Mouse (Mus musculus) lung, postnatal 0 days (tissue): ENCODE results near the gene Spry1. TPM values are rescaled to one million over a fixed set of nuclear protein-coding genes. Genes with fewer than 3 reads are reported as not detected.
A peak's percentile ranks its signal among the peaks of the same experiment; 100 is the strongest.

Experiments
- ATAC-seq: fragments of 200-750 bp; cut with Nextera tagmentation; 2 replicates; pipeline ENCODE4 v1.8.0; 2017; ENCODE audit warnings: moderate library complexity
- DNase-seq: peaks from one replicate; pipeline ENCODE4 v3.0.0-alpha.2; 2016; ENCODE audit warnings: low spot score
- H3K27ac ChIP-seq: fragments of 300-500 bp; sonication (generic); 2 replicates; pipeline ENCODE4 v1.5.1; 2014; ENCODE audit warnings: antibody characterized with exemption, mild to moderate bottlenecking, low read length, mixed read lengths
- H3K27me3 ChIP-seq: fragments of 300-500 bp; sonication (generic); replicated peaks from 2 replicates; pipeline ENCODE4 v1.6.1; 2014; ENCODE audit warnings: low read length, mixed read lengths; ENCODE audit not compliant: insufficient read depth
- H3K36me3 ChIP-seq: fragments of 300-500 bp; sonication (generic); 2 replicates; pipeline ENCODE4 v1.6.1; 2014; ENCODE audit warnings: low read length, mixed read lengths; ENCODE audit not compliant: insufficient read depth
- H3K4me1 ChIP-seq: fragments of 300-500 bp; sonication (generic); 2 replicates; pipeline ENCODE4 v1.6.1; 2014; ENCODE audit warnings: antibody characterized with exemption, low read depth, low read length, mixed read lengths; ENCODE audit not compliant: insufficient read depth
- H3K4me2 ChIP-seq: fragments of 300-500 bp; sonication (generic); replicated peaks from 2 replicates; pipeline ENCODE4 v1.6.1; 2014; ENCODE audit warnings: low read depth, mild to moderate bottlenecking, low read length, moderate library complexity, mixed read lengths
- H3K4me3 ChIP-seq: fragments of 300-500 bp; sonication (generic); 2 replicates; pipeline ENCODE4 v1.5.1; 2014; ENCODE audit warnings: low read depth, low read length
- H3K9ac ChIP-seq: fragments of 300-500 bp; sonication (generic); replicated peaks from 2 replicates; pipeline ENCODE4 v1.6.1; 2014; ENCODE audit warnings: low read depth, mild to moderate bottlenecking
- H3K9me3 ChIP-seq: fragments of 300-500 bp; sonication (generic); 2 replicates; pipeline ENCODE4 v1.6.1; 2016; ENCODE audit warnings: low read length, mixed read lengths
- CTCF ChIP-seq: IDR thresholded peaks from 2 replicates; pipeline ENCODE4 v1.5.1; 2016; ENCODE audit warnings: antibody characterized with exemption, mild to moderate bottlenecking
- EP300 ChIP-seq: IDR thresholded peaks from 2 replicates; pipeline ENCODE4 v1.6.1; 2016; ENCODE audit warnings: antibody characterized with exemption, mild to moderate bottlenecking, control low read depth
- WGBS: fragments of 180-500 bp; shearing (Covaris S2); extraction: QIAGEN DNeasy Blood & Tissue Kit; methylation state at CpG from one replicate; pipeline ENCODE4 v1.1.7; 2014; 5-methylcytosine and 5-hydroxymethylcytosine counted together
- polyA plus RNA-seq: library from polyadenylated mRNA; unstranded; fragments of >200 nt; fragmentation: Nextera tagmentation; extraction: Ambion mirVana; gene quantifications from 2 replicates; pipeline ENCODE4 v1.2.1, GENCODE M21; 2015

The Spry1 gene
- polyA plus RNA-seq, 1 experiment from 2014 or later, result 23.3 TPM

DNA sequence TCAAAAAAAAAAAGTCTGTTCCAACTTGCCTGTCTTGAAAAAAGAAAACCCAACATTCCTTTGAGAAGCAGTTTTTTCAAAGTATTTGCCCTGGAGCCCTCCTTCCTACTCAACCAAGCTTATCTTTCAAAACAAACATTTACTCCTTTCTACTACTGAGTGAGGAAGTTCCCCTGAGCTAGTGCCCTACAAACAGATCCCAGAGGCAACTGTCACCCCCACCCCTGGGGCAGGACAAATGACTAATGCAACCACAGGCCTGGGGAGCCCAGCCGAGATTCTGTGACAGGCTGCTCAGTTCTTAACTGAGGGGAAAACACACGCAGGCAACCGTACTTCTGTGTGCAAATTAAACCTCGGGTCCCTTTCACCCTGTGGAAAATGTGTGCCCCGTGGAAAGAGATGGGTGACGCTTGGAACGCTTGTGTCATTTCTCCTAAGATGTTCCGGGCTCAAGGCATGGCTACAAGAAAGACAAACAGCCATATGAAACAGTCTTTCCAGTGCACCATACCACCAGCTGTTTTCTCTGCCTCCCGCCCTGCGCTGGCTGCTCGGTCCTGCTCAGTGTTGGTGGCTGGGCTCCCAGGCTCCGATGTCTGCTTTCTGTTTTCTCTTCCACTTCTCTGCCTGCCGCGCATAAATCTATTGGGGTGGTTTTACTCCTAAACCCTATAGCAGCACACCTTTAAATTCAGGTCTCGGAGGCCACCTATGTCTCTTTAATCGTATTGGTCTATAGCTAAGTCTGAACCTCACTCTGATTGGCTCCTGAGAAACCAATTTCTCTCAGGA is 14.4 kb downstream of the Spry1 start:
- TF ChIP-seq CTCF, result no peak
- peak; percentile 84 for TF ChIP-seq EP300
- peak overlapping the region; percentile 88 for H3K27ac ChIP-seq
- peaks cover 10% of the 10 kb centered on the region for H3K4me1 ChIP-seq
- H3K4me2 ChIP-seq, result peak overlapping the region; percentile 54
- 5% methylated on average over 16 of the region's 16 CpGs for WGBS
- DNase-seq (peak; percentile 90), ATAC-seq (peak; percentile 76)
- H3K4me3 ChIP-seq, result peak overlapping the region; percentile 29
- no peaks in the 10 kb centered on the region for H3K9me3 ChIP-seq
- no peaks in the 10 kb centered on the region for H3K36me3 ChIP-seq
- peak overlapping the region; percentile 42 for H3K9ac ChIP-seq
- no peaks in the 10 kb centered on the region for H3K27me3 ChIP-seq

DNA sequence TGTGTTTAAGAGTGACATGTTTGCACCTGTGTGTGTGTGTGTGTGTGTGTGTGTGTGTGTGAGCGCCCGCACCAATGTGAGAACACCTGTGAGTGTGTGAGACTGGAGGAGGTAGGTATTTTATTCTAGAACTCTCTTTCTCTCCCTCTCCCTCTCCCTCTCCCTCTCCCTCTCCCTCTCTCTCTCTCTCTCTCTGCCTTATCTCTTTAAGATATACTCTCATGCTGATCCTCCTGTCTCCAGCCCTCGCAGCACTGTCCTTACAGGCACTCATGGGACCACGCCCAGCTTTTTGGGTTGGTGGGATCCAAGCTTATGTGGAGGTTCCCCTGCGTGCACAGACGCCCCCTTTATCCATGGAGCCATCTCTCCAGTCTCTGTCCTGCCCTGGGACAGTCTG is 15.0 kb downstream of the Spry1 start:
- Histone ChIP-seq H3K9ac (peak overlapping the region; percentile 42), H3K4me3 (peak overlapping the region; percentile 29), H3K36me3 (no peaks in the 10 kb centered on the region), H3K9me3 (no peaks in the 10 kb centered on the region), H3K4me1 (peaks cover 10% of the 10 kb centered on the region), H3K27me3 (no peaks in the 10 kb centered on the region), H3K4me2 (peak overlapping the region; percentile 54), H3K27ac (peak overlapping the region; percentile 88)
- 42% methylated on average over 6 of the region's 6 CpGs for WGBS
- no peak for ATAC-seq
- no peak for TF ChIP-seq CTCF
- no peak for TF ChIP-seq EP300
- DNase-seq, result no peak

DNA sequence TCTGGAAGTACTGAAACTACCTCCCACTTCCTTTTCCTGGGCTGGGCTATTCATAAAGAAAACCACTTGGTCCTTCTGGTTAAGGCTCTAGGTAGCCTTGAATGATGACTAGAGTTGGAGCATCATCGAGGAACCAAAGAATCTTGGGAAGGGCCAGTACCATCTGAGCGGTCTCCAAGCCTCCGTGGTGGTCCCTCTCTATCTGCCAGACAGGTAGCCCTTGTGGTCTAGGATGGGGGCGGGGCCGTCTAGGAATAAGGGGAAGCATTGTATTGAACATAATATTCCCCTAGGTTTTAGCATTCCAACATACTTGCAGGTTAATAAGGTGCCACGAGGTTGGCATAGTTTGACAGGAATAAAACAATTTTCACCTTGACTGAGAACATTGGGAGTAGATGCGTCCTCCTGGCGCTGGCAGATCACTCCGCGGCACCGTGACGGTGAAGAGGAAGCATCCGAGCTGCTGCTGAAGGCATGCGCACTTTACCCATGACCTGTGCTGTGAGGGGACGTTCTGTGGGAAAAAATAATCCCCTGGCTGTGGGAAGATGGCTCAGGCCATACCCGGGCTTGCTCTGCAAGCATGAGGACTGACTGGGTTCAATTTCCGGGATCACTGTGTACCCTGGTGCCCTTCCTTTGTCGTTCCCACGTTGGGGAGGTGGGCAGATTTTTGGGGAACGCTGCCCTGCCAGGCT is 16.3 kb downstream of the Spry1 start:
- H3K4me1 ChIP-seq, result peaks cover 10% of the 10 kb centered on the region
- H3K9me3 ChIP-seq, result no peaks in the 10 kb centered on the region
- no peak for DNase-seq
- H3K4me2 ChIP-seq, result peak overlapping the region; percentile 33
- WGBS, result 21% methylated on average over 20 of the region's 20 CpGs
- no peak overlapping the region for H3K27ac ChIP-seq
- H3K9ac ChIP-seq, result no peak overlapping the region
- no peak overlapping the region for H3K4me3 ChIP-seq
- H3K36me3 ChIP-seq, result no peaks in the 10 kb centered on the region
- no peak for TF ChIP-seq CTCF
- ATAC-seq, result no peak
- no peaks in the 10 kb centered on the region for H3K27me3 ChIP-seq

DNA sequence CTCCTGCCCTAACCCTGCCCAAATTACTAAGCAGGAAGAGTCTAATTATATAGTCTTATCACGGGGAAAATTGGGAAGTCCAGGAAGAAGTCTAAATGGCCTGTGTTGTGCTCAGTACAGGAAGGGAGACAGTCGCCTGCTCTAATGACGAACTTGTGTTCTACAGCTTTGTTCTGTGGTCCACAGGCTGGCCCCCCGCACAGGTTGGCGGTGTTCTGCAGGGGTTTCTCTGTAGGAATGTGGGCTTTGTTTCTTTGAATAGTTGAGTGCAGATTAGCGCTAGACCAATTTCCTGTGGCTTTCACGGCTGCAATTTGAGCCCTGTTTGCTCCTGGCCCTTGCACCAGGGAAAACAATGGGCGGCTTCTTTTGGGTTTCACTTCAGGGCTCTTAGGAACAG is 17.3 kb downstream of the Spry1 start:
- 11% methylated on average over 8 of the region's 8 CpGs for whole genome bisulfite sequencing
- no peak overlapping the region for H3K4me3 ChIP-seq
- DNase-seq (peak; percentile 67), ATAC-seq (peak; percentile 39)
- no peak overlapping the region for H3K9ac ChIP-seq
- no peaks in the 10 kb centered on the region for H3K27me3 ChIP-seq
- peaks cover 10% of the 10 kb centered on the region for H3K4me1 ChIP-seq
- TF ChIP-seq CTCF (no peak), EP300 (peak; percentile 53)
- 0 out of 2 replicates have a peak overlapping the region, but pooled peaks have one; percentile 8 for H3K4me2 ChIP-seq
- H3K9me3 ChIP-seq, result no peaks in the 10 kb centered on the region
- no peaks in the 10 kb centered on the region for H3K36me3 ChIP-seq
- H3K27ac ChIP-seq, result peak overlapping the region; percentile 64

DNA sequence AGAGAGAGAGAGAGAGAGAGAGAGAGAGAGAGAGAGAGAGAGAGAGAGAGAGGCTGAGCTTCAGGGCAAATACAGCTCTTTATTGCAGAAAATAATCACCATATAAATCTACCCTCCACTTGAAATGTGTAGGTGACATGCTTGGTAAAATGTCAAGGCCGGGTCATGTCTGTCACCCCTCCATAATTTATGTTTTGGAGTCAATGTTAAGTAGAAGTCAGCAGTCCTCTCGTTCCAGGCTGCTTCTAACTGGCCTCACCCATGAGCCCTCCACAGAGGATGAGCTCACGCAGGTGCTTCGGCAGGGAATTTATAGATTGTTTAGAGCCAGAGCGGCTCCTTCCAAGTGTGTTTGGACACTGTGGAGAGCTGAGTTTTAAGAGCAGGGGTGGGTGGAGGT is 18.4 kb downstream of the Spry1 start:
- ATAC-seq (no peak), DNase-seq (no peak)
- Histone ChIP-seq H3K36me3 (no peaks in the 10 kb centered on the region), H3K4me2 (no peak overlapping the region), H3K27ac (no peak overlapping the region), H3K4me3 (no peak overlapping the region), H3K27me3 (no peaks in the 10 kb centered on the region), H3K9ac (no peak overlapping the region), H3K9me3 (no peaks in the 10 kb centered on the region), H3K4me1 (peaks cover 10% of the 10 kb centered on the region)
- WGBS, result 32% methylated on average over 5 of the region's 5 CpGs
- no peak for TF ChIP-seq CTCF
- TF ChIP-seq EP300, result no peak

DNA sequence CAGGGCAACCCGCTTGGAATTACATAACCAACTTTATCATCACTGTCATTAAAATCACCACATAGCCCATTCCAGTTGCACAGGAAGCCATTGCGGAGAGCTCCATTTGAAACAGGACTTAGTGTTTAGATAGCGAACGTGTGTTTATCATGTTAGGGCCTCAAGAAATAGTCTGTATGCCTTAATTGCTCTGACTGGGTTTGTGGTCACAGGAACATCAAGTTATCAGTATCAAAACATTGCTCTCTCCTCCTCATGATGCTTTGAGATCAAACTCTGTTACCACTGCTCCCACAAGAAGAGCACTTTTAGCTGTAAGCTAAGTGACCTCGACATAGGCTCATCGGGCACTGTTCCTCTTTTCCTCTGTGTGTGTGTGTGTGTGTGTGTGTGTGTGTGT is 19.9 kb downstream of the Spry1 start:
- H3K27ac ChIP-seq, result no peak overlapping the region
- H3K9me3 ChIP-seq, result no peaks in the 10 kb centered on the region
- no peak for DNase-seq
- no peak for TF ChIP-seq CTCF
- TF ChIP-seq EP300, result no peak
- no peaks in the 10 kb centered on the region for H3K36me3 ChIP-seq
- no peak overlapping the region for H3K4me3 ChIP-seq
- peaks cover 10% of the 10 kb centered on the region for H3K4me1 ChIP-seq
- H3K27me3 ChIP-seq, result no peaks in the 10 kb centered on the region
- WGBS, result 36% methylated on average over 6 of the region's 6 CpGs
- no peak overlapping the region for H3K9ac ChIP-seq
- no peak overlapping the region for H3K4me2 ChIP-seq
- ATAC-seq, result no peak
